Mouse (Mus musculus): ENCODE data around the gene Fip1l1. TPM values are rescaled to one million over a fixed set of nuclear protein-coding genes. Genes with fewer than 3 reads are reported as not detected.

Fip1l1 gene
- total RNA-seq, 4 experiments from 2014 or later, result 24.9 to 32.3 (median 27.3) TPM

DNA sequence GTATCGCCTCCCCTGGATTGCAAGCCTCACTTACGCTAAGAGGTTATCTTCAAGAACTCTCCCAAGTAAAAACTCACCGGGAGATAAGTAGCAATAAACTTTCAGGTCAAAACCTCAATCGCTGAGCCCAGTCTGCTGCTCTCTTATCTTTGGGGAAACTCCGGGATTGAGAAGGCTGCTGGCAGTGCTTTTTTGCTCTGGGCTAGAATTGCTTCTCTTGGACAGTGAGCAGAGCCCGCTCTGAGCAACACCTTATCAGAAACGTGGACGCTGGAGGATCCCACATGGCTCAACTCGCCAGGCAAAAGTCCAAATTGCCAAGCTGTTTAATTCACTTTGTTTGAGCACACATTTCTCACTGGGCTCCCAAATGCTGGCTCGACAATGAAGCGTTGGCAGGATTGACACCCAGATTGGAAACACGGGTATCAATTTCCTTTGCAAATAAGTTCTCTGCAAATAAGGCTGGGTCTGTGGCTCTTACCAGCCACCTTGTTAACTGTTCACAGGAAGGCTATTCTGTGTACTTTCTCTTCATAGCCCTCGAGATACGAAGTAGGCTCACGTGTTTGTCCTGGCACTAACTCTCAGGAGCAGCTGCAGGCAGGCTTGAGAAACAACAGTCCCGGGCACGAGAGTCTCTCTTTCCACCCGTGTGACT, 78.4 kb downstream of the Fip1l1 start:
- DNase-seq (ENCODE audit: low spot score), result peak; percentile 41

DNA sequence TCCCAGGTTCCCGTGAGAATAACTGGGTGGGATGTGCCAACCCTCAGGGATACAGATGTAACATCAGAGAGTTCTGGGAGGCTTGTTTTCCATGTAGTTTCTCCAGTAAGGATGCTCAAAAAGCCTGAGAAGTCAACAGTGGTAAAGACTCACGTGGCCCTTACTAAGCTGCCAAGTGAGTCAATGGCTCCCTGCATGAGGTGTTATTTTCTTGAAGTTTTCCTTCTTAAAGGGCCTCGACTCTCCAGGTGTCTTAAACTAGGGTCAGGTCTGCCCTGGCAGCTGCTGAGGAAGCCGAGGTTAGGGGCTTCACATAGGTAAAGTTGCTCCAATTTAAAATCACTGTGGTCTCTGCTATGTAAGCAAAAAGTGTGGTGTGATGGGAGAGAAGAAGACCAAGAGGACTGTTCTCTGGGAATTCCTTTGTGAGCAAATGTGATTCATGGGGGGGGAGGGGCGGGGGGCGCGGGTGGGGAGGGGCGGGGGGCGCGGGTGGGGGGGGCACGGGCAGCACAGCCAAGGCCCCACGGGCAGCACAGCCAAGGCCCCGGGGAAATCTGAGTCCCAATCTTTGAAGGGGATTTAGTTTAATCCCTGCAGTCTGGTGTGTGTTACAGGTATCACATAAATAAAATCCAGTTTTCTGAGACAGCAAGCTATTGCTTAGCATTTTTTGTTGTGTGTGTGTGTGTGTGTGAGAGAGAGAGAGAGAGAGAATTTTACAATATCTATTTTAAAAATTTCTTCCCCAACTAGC, 82.7 kb downstream of the Fip1l1 start:
- no peak for DNase-seq (ENCODE audit: low spot score)

- DNase-seq (ENCODE audit: low spot score), result peak; percentile 47
These were observed 83.4 kb downstream of the Fip1l1 start for GRCm38 (mm10) chr5:74618573-74619059.

- DNase-seq (ENCODE audit: low spot score), result no peak
These were observed 86.6 kb downstream of the Fip1l1 start for GRCm38 (mm10) chr5:74621691-74622470.

GRCm38 (mm10) chr5:74623316-74624000, 88.2 kb downstream of the Fip1l1 start:
- DNase-seq (ENCODE audit: low spot score), result no peak

- DNase-seq (ENCODE audit: low spot score), result no peak
These were observed 89.1 kb downstream of the Fip1l1 start for GRCm38 (mm10) chr5:74624385-74624784.

DNA sequence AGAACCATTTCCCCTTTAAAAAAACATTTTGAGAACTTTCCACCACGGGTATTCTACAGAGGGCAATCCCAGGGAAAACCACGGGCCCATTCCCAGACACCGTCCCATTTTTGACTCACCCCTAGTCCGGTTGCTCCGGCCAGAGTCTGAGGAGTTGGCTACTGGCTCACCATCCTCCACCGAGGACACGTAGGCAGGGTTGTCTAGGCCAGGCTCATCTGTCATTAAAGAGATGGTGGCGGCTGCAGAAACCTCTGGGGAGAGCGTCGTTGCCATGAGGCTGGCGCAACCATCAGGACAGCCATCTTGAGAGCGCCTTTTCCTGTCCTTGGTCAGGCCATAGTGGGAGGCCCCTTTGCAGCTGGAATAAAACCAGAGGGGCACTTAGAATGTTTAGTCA, 92.8 kb downstream of the Fip1l1 start:
- DNase-seq (ENCODE audit: low spot score), result no peak

GRCm38 (mm10) chr5:74632369-74633114, 97.3 kb downstream of the Fip1l1 start:
- peak; percentile 46 for DNase-seq (ENCODE audit: low spot score)

DNA sequence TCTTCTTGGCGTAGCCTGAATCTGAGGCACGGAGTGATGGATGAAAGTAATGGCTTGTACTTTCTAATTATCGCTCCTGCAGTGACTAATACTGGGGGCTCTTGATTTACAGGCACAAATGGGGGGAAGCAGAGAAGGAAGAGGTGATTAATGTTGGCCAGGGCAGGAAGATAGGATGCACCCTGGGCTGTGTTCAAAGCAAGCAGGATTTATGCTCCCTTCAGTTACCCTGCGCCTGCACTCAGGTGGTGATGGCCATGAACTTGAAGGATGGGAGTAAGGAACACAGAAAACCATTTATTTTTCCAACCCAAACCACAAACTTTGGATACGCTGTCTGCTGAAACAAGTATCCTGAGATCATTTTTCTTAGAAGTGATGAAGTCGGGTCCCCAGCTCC, 98.2 kb downstream of the Fip1l1 start:
- DNase-seq (ENCODE audit: low spot score), result no peak

- no peak for DNase-seq (ENCODE audit: low spot score)
These were observed 99.1 kb downstream of the Fip1l1 start for GRCm38 (mm10) chr5:74634391-74634790.

GRCm38 (mm10) chr5:74639516-74639915, 104.3 kb downstream of the Fip1l1 start:
- DNase-seq (ENCODE audit: low spot score), result no peak

- no peak for DNase-seq (ENCODE audit: low spot score)
These were observed 105.3 kb downstream of the Fip1l1 start for GRCm38 (mm10) chr5:74640504-74640903.

DNA sequence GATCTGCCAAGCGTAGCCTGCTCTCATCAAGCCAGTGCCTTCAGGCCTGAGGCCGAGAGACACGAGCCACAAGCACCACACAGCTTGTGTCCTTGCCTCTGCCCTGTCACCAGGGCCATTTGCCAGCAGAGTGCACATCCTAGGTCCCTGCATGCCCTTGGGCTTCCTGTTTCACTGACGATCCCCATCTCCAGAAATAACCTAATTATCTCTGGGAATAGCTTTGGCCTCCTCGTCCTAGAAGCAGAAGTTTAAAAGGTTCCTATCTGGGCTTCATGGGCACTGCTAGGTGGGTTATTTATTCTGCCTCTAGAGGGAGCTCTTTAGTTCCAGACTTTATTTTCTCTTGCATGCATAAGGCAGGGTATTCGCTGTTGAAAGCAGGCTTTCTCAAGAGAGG, 105.8 kb downstream of the Fip1l1 start:
- peak; percentile 87 for DNase-seq (ENCODE audit: low spot score)

DNA sequence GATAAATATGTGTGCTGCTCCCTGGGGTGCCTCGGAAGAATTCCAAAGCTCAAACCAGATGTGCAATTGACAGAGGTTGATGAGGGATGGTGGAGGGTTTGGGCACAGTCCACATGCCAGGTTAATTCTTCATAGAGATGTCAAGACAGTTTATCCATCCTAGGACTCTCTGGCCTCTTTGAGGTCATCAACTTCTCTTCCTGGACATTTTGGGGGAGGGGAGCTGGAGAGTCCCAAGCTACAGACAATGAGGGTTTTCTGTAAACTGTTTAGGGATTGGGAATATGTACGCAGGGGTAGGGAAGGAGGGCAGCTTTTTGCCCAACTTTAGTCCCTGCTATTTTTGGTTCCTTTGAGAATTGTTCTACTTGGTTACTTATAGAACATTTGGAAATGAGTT, 107.0 kb downstream of the Fip1l1 start:
- DNase-seq (ENCODE audit: low spot score), result no peak

GRCm38 (mm10) chr5:74647584-74647984, 112.3 kb downstream of the Fip1l1 start:
- DNase-seq (ENCODE audit: low spot score), result no peak

DNA sequence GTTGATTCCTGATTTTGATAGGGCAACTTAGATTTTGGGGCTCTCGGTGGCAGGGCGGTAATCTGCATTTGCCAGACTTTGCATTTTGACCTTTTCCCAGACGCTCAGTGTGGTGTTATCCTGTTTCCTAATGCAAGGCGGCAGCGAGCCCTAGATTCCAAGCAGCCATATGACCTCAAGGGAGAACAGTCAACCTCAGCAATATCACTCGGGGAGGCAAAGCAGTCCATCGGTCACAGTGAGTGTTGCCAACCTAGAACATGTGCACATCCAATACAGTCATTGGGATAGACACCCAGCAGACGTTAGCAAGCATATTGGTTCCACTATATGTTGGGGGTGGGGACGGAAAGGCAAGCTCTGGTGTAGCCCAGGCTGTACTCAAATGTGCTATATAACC, 113.0 kb downstream of the Fip1l1 start:
- no peak for DNase-seq (ENCODE audit: low spot score)

Other genes starting within 250 kb of the Fip1l1 start
- gene Scfd2, start 3.7 kb upstream of the Fip1l1 start, total RNA-seq (2022), result 10 to 100 TPM in 3 of 4 experiments, 1 to 10 TPM in 1; 9.9 to 18.2 (median 12.5) TPM
- 10 to 100 TPM; 11.3 to 17.8 (median 13.3) TPM for gene Lnx1, start 167.5 kb downstream of the Fip1l1 start, total RNA-seq (2022)

All from heart, adult 8-10 months (tissue).